Mouse (Mus musculus) forelimb bud, embryonic 11.5 days (tissue): ENCODE data around the gene Capzb.

Experiments used
- DNase-seq: peaks from one replicate; pipeline ENCODE4 v3.0.0-alpha.2; 2012; ENCODE audit warnings: low read depth, low spot score

Capzb gene

DNA sequence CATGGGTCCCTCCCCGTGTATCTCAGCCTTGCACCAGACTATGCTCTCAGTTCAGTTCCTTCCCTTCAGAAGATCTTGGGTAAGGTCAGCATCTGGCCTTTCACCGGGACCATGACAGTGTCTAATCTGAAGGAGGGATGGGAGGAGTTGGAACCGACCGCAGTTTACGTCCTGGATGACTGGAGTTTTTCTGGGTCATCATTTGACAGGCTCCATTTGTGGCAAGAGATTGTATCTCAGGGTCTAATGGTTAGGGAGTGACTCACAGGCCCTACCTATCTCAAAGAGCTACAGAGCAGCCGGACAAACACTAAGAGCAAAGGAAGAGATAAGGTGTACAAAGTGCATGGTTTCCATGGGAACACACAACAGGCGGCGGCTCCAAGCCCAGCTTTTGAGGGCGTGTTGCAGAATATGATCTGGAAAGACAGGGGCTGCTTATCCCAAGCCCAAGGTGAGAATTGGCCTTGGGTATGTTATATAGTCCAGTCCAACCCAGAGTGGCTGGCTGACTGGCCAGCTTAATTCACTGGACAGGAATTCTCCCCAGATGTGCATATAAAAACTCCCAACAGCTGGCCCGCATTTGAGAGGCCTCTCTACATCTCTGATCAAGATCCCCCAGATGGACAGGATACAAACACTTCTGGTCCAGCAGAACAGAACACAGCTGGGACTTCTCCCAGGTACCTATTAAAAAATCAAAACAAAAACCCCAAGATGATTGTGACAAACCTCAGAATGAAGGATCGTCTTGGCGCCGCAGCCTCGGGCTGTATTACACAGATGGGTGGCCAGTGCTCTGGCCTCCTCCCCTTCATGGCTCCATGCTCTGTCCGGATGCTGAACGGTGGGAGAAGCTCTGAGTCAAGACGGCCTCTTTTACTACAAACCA lies 12.7 kb upstream of the Capzb start:
- peak; percentile 16 for DNase-seq

DNA sequence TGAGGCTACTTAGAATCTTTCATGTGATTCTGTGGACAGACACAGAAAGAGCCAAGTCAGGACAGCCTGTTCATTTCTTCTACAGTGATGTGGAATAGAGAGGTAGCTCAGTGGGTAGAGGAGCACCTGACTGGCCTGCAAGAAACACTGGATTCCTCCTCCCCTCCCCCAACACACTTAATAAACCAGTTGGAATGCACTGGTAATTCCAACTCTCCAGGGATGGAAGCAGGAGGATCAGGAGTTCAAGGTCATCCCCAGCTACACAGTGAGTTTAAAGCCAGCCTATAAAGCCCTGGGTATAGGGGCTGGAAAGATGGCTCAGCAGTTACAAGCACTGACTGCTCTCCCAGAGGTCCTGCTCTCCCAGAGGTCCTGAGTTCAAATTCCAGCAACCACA lies 10.2 kb upstream of the Capzb start:
- DNase-seq: no peak

DNA sequence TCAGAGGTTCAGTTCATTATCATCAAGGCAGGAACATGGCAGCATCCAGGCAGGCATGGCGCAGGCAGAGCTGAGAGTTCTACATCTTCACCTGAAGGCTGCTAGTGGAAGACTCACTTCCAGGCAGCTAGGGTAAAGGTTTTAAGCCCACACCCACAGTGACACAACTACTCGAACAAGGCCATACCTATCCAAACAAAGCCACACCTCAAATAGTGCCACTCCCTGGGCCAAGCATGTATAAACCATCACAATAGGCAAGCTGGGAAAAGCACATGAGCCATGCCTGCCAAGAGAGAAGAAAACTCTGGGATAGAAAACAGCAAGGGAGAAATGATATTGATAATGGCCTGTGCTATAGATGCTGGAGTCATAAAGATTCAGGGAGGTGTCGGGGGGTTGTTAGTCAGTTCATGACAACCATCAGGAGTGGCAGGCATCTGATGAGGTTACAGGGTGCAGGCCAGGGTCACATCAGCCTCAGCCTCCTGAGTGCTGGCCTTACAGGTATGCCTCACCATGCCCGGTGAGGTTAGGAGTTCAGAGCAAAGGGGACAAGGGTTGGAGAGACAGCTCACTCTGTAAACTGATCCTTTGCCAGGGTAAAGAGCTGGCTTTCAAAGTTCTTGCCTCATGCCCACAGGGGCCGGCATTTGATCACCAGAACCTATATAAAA lies 6.8 kb upstream of the Capzb start:
- DNase-seq: no peak

DNA sequence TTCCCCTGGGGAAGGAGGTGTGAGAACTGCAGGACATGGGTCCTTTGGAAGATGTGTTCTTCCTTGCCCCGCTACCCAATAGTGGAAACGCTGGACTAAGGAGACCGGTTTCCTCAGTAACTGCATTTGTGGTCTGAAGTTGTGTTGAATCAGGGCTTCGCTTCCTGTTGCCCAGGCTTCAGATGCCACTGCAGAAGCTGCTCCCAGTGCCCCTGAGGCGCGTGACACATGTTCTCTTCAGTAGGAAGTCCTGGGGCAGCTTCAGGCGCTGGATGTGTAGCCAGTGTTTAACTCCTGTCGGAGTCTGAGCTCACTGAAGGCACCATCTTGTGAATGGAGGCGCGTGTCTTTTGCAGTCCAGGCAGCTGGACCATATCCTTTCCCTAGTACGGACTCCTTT lies 4.8 kb upstream of the Capzb start:
- DNase-seq: no peak

DNA sequence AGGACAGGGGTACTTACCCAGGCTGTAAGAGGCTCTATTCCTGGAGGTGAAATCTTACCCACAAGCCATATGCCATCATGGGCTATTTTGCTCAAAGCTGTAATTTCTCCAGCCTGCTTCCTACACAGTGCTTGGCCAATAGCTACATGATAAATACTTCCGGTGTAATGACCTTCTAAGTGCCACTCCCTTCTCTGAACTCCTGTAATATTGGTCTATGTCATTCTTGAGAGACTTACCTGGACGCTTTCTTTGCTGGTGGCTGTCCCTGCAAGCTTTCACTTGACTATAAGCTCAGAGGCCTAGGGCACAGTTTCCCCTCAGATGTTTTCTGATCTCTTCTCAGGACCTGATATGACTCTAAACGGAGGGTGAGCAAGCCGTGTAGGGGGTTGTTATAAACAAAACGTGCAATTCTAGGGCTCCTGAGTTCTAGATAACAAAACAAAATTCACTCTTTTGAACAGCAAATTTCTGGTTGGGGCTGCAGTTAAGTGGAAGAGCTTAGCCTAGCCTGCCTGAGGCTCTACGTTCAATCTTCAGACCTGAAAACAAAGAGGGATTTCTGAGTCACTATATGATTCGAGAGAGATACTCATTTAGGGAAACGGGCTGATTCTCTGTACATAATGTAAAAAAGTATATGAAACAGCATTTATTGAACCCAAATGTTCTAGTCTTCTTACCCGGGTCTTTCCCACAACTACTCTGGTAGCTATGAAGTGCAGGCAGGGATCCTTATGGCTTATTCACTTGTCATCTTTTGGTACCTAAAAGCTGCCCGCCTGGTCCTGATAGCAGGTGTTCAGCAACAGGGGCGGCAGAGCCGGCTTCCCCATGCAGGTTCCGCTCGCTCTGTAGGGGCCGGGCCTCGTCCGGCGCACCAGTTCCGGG lies 847 bp upstream of the Capzb start:
- DNase-seq: no peak

DNA sequence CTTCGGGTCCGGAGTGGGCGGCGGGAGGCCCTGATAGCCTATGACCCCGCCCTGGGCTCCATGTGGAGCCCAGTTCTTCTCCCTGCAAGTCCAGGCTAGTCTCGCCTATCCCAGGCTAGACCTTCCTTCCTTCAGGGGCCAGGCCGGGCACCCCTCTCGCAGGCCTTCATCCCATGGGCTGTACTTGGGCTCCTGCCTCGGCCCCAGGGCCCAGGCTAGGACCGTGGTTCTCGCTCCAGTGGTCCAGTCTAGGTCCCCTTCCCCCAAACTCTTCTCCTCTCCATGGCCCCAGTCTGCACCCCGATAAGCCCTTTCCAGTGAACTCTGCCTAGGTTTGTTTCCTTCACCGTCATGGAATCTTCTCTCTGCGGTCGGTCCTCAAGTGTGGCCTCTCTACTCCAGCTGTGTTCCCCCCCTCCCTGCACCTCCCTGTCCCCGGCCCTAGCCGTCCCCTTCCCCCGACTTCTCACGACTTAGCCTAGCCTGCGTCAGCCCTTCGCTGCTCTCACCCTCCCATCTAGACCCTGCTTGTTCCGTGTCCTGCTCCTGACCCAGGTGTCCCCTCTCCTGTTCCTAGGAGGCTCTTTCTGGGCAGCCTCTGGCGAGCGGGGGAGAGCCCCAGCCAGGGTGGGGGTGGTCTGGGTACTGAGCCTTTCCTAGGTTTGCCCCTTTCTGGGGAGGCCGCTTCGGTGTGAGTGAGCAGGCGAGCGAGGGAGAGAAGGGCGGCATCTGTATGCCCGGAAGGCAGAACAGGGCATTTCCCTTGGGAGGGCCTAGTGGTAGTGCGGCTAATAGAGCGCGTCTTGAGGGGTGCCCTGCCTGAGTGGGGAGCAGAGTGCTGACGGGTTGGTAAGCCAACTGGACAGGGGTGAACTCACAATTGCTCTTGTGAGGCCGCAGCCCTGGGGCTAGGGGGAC lies 736 bp downstream of the Capzb start:
- no peak for DNase-seq

DNA sequence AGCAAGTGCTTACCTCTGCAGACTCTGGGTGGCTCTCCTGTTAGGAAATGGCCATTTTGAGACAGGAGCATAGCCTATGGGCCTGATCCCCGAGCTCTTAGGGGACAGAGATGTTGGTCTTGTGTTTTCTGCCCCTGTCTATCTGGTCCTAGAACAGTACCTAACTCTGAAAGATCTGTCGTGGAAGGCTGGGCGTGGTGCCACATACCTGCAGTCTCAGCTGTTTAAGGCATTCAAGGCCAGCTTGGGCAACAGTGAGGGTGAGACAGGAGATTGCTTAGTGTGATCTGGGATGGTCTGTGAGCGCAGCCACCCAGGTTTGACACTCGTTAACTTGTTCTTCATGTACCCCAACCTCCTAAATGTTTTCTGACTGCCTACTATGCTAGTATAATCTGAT lies 2.4 kb downstream of the Capzb start:
- no peak for DNase-seq

DNA sequence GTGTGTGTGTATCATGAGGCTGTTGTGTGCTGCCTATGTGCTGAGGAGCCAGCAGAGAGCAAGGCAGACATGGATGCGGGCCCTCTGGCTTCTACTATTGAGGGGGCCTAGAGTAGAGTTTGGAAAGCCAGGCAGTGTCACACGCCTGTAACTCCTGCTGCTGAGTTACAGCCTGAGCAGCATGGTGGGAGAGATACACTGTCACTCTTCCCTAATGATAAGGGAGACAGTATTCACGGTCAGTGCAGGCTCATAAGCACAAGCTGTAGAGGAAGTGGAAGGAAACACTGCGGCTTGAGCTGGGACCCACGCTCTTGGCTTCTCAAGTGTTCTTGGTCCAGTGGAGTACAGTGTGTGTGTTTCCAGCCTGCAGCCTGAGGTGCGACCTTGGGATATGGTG lies 3.8 kb downstream of the Capzb start:
- DNase-seq: no peak

DNA sequence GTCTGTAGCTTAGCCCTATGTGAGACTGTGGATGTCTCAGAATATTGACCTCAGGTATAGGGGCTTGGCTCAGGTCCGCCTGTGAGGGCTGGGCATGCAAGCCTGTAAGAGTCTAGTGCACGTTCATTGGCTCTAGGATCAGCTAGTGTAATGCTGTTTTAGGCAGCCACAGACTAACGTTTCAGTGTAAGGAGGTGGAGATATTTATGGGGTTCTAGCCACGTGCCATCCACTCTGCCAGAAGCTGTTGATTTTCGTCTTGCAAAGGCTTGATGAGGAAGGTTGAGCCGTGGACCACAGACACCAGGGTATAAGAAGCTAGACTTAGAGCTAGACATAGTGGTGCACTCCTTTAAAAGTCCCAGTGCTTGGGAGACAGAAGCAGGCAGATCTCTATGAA lies 4.2 kb downstream of the Capzb start:
- no peak for DNase-seq

DNA sequence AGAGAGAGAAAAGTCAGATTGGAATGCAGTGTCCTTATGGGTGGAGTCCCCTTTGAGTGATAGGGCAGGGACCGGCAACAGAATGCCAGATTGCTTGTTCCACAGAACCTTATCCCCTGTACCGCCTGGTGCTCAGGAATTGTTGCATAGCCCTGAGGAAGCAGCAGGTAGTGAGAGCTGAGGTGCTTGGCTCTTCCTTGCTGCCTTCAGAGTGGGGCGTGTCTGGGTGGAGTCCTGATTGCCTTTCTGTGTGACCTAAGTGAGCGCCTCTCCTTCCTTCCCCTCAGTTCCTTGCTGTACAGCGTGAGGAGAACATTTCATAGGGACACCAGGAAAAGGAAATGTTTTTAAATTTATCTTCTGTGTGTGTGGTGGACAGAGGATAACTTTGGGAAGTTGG lies 4.8 kb downstream of the Capzb start:
- no peak for DNase-seq

DNA sequence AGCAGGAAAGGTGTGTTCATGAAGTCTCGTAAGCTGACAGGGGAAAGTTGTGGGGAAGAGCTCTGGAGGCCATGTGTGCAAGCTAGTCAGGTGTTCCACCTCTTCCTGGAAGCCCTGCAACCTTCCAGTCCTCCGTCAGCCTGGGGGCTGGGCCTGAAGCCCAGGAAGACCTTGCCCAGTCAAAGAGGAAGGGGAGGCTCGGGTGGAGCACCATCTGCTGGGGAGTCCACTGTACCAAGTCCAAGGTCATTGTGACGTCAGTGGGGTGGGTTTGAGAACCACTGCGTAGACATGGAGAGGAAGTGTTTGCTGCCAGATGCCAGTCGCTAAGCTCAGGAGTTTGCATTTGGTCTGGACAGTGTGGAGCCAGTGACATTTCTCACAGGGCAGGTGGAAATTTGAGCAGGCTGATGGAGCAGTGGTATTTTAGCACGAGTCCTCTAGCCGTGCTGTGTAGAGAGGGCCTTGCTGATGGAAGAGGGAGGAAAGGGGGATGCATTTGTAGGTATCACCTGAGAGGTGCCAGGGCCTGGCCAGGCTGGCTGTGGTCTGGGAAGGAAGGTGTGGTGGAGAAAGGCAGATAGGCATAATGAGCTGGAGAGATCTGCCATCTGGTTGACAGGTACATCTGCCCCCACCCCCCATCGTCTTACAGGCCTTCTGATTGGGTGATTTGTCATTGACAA lies 5.4 kb downstream of the Capzb start:
- no peak for DNase-seq

DNA sequence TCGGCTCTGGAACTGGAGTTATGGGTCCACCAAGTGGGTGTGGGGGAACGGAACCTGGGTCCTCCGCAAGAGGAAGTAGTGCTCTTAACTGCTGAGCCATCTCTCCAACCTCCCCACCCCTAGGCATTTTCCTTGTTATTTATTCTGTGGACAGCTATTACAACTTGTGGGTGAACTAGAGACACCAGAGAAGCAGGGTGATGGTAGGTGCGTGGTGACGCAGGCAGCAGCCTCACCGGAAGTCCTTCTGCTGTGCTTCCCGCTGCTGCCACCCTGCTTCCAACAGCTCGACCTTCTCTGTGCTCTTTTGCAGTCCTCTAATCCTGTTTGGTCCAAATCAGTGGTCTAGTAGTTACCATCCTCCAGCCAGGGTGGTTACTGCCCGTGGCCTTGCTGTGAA lies 6.4 kb downstream of the Capzb start:
- DNase-seq: no peak

DNA sequence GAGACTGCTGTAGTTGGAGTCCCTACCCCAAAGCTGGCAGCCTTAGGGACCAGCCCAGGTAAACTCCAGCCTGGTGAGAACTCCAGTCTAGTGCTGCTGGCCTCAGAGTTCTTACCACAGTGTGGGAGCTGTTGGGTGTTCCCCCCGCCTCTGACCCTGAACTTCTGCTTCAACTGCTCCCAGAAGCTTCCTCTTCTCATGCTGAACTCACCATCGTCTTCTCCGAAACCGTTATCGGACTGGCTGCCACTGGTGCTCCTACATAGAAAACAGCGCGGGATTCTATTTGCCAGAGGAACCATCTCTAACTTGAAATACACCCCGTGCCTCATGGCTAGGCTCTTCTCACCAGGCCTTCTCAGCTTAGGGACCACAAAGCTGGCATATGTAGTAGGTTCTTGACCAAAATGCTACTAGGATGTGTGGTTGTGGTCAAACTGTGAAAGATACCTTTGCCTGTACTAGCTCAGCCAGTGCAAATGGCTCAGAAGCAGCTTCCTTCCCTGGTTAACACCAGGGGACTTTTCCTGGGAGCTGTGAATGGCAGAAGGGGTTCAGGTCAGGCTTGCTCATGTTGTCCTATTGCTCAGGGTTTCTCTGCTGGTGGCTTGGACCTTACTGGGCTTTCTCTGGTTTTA lies 7.1 kb downstream of the Capzb start:
- no peak for DNase-seq

DNA sequence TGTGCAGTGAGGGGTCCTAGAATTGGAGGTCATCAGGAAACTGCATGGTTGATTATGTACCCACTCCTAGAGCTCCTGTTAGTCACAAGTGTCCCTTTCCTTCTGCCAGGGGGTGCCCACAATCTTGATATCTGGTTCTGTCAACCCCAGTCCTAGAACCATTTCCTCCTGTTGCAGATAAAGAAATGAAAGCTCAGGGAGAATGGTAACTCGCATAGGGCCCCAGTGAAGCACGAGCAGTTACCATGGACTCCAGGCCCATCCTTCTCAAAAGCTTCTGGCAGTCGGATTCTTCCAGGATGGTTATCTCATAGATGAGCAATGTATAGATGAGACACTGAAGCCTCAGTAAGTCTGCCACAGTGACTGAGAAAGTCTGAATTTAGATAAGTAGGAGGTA lies 8.2 kb downstream of the Capzb start:
- DNase-seq: no peak

DNA sequence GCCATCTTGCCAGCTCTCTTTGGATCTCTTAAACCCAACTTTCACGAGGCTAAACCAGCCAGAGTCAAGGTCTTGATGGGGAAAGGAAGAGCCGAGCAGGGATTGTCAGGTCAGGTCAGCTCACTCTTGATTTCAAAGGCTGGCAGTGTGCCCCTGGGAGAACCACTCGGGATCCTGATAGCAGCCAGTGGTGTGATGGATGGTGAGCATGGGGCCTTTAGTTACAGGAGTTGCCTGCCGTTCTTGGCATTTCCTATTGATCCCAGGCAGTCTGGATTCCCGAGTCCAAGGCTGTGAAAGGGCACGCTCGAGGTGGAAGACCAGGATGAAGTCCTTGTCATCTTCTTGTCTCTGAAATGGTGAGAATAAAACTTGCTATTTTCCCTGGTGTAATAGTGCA lies 9.9 kb downstream of the Capzb start:
- DNase-seq: no peak

DNA sequence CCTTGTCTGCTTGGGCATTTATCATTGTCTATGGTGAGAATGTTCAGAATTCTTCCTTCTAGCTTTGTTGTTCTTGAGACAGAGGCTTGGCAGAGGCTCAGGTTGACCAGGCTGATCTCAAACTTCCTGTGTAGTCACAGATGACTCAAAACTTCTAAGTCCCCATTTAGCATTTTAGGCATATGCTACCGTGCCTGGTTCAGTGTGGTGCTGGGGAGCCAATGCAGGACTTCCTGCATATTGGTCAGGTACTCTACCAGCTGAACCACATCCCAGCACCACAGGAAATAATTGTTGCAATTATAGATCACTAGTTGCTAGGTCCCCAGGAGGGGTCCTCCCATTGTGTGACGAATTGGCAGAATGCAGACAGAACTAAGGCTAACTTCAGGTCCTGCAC lies 10.7 kb downstream of the Capzb start:
- no peak for DNase-seq

DNA sequence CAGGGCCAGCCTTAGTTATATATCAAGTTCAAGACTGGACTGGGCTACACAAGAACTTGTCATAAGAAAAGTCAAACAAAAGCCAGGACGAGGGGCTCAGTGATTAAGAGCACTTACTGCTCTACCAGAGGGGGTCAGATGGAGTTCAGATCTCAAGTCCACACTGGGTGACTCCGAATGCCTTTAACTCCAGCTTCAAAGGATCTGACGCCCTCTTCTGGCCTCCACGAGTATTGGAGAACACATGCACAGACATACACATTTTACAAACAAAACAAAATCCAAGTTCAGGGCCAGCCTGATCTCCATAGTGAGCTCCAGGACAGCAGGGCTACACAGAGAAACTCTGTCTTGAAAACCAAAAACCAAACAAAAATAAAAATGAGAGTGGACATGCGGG lies 13.1 kb downstream of the Capzb start:
- no peak for DNase-seq

DNA sequence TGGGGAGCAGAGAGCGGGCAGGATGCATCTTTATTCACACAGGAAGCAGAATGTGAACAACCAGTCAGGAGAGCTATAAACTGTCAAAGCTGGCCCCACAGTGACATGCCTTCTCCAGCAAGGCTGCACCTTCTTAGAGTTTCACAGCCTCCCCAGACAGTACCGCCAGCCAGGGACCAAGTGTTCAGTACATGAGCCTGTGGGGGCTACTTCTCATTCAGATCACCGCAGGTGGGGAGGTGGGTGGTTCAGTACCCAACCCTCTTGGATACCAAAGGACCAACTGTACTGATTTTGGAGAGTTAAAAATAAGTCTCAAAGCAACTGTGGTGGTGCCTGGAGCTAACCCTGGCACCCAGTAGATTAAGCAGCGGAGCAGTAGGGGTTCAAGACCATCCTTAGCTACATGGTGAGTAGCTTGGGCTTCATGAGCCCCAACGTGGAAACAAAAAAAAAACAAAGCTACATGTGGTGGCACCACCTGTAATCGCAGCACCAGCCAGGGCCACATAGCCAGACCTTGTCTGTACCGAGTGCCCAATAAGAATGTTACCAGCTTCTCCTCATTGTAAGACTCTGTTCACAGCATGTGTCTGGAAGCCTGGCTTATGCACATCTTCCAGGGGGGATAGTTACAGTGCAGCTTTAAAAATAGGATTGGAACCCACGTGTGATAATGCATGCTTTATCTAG lies 13.8 kb downstream of the Capzb start:
- no peak for DNase-seq
